Mouse (Mus musculus): ENCODE data around the gene Gm9817.
"Not testable (repeated sequence)": the region's sequence is repeated elsewhere in the genome, so short reads cannot be mapped to it uniquely, and the experiment has no call there.

The Gm9817 gene

DNA sequence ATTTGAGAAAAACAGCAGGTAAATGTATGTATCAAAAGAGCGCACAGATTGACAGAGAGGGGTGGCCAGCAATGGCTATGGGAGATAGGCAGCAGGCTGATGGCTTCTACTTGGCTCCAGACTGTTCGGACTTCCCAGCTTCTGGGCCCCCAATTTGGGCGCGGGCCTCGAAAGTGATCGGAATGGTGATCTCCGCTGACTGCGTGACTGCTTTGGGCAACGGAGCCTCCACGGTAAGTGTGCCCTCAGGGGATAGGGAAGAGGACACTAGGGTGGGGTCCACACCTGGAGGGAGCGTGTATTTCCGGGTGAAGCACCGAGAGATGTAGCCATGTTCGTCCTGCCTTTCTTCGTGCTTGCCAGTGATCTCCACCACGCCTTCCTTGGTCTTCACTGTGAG is at the start of gene Gm9817:
Gene Gm9817 (plus strand): TSS at position 301 of the 400 bp plus-strand sequence.
- DNase-seq (ENCODE audit: inconsistent age in 2 of 2, low spot score in 1 of 2) = not testable (repeated sequence)

DNA sequence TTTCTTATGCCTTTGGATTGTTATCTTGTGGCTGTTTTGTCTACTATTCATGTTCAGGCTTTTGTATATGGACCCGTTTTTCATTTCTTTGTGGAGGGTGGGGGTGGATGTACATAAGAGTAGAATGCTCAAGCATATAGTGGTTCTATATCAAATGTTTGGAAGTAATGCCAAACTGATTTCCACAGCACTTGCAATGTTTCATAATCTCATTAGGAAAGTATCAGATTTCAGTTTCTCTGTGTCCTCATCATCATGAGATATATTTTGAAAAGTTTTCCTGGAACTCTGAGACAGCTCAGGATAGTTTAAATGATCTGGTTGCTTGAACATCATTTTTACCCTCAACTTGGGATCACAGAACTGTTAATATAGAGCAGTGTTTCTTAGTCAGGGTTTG is 48.7 kb upstream of the Gm9817 start:
- no peak for DNase-seq (ENCODE audit: inconsistent age in 2 of 2, low spot score in 1 of 2)

DNA sequence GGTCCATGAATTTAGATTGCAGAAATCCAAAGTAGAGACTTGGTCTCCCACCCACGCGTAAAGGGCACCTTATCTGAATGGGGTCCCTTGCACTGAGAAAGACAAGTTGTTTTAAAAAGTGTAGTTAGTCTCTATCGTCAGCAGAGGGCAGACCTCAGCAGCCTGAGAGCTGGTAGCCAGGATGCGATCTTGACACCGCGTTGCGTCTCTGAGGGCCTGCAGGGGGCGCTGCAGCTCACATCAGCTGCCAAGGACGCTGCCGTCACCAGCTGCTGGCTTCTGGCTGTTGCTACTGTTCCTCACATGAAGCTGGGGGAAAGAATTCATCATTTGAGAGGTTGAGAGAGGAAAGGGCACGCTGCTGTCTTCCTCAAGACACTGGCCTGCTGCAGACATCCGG is 47.7 kb upstream of the Gm9817 start:
- peak; percentile 89 to 95 for DNase-seq (ENCODE audit: inconsistent age in 2 of 2, low spot score in 1 of 2)

DNA sequence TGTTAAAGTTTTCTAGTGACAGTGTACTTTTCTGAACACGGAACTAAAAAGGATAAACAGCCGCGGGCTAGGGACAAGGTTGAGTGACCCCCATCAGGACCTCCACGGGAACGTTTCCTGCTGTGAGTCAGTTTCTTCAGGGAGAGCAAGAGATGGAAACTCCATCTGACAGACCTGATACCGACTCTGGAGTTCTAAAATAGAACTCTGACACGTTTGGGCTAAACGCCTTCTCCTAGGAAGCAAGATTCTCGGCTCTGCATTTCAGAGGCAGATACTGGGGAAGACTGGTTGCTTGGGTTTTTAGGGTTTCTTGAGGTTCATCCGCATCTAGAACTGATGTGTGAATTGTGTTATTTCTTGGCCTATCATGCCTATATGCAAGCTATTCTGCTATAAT is 47.2 kb upstream of the Gm9817 start:
- DNase-seq (ENCODE audit: inconsistent age in 2 of 2, low spot score in 1 of 2) = peak in 1 of 2 experiments; percentile 9

DNA sequence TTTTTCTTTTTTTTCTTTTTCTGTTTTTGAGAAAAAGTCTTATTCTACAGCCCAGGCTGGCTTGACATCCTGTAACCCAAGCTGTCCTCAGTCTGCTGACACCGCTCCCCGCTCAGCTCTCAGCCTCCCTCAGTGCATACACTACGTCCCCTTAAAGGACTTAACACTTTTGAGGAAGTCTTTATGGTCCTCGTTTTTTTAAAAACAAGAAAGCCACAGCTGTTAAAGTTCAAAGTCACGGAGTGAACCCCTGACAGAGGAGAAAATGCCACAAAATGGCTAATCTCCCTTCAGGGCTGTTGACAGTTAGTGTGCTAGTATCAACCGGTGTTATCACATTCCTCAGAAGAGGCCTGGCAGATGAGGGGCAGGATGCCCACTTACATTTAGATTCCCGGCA is 46.7 kb upstream of the Gm9817 start:
- no peak for DNase-seq (ENCODE audit: inconsistent age in 2 of 2, low spot score in 1 of 2)

DNA sequence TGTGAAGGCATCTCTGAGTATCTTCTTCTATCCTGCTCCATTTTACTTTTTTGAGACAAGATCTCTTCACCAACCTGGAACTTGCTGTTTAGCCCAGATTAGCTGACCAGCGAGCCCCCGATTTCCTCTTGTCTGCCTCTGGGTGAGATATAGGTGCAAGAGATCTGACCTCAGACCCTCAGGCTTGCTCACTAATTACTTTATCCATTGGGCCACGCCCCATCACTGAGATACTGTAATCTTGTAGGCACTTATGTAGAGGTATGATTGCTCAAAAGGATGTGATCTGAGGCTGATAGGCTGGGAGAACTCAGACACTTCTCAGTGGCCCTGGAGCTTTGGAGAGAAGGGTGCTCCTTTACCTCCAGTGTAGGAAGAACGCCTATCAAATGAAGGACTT is 46.0 kb upstream of the Gm9817 start:
- DNase-seq (ENCODE audit: inconsistent age in 2 of 2, low spot score in 1 of 2) = no peak

DNA sequence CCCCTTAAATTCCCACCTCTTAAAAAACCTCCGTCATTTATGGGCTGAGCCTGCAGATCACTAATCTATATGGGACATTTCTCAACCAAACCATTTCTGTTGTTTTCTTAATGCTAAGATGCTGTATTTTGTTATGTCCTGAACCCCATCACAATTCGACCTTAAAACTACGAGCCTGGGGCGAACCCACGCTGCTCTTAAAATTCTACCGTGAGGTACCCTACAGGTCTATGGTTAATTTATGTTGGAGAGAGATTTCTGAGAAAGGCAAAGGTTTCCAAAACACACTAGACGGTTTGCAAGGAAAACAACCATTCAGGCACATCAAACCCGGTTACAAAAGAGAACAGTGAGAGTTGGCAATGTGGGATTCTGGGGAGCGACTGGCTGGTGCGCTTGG is 45.1 kb upstream of the Gm9817 start:
- no peak for DNase-seq (ENCODE audit: inconsistent age in 2 of 2, low spot score in 1 of 2)

DNA sequence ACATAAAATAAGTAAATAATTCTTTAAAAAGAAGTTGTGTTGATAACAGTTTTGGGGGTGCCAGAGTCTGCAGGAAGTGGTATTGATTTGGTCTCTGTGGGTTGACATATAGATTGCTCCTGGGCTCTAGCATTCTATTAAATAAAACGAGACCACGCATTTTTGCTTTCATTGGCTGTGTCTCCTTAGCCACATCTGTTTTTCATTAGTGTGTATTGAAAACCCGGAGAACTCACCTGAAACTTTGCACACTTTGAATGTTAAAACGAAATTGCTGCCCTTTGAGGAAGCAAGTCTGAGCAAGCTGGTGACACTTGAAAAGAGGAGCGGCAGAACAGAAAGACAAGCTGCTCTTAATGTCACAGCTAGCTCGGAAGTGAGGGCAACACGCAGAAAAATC is 43.7 kb upstream of the Gm9817 start:
- DNase-seq (ENCODE audit: inconsistent age in 2 of 2, low spot score in 1 of 2) = no peak

DNA sequence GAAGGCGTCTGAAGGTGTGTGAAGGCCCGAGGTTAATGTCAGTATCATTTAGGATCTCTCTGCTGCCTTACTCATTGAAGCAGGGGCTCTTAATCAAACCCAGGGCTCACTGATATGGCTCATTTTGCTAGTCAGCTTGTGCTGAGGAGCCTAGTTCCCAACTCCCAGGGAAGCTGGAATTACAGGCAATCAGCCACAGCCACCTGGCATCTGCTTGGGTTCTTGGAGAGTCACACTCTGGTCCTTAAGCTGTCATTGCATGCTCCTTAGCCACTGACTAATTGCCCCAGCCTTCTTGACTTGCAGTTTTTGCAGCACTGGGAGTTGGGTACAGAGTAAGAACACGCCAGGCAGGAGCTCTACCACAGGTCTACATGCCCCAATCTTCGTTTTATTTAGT is 42.1 kb upstream of the Gm9817 start:
- DNase-seq (ENCODE audit: inconsistent age in 2 of 2, low spot score in 1 of 2) = no peak

DNA sequence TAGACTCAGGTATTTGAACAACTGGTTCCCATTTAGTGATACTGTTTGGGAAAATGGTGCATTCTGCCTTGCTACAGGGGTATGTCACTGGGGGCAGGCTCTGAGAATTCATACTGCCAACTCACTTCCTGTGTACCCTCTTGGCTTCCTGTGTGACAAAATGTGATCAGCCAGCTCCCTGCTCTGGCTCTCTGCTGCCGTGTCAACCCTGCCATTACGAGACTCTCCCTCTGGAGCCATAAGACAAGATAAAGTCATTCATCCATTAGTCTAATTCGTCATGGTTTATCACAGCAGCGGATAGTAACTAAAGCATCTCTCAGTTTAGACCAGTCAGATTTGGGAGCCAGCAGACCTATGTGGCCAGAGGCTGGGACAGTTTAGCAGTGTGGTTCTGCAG is 38.3 kb upstream of the Gm9817 start:
- DNase-seq (ENCODE audit: inconsistent age in 2 of 2, low spot score in 1 of 2) = no peak

DNA sequence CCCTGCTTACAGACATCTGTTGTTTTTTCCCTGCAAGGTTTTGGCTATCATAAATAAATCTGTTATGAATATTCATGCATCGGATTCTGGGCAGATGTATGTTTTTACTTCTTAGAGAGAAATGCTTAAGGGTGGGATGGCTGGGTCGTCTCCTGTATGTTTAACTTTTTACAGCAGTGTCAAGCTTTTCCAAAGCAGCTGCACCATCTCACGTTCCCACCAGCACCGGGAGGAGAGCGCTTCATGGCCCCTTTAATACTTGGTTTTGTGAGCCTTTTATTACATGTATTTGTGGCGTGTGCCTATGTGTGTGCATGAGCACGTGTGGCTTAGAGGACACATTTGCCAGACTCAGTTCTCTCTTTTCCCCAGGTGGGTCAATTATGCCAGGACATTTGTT is 37.8 kb upstream of the Gm9817 start:
- DNase-seq (ENCODE audit: inconsistent age in 2 of 2, low spot score in 1 of 2) = no peak

DNA sequence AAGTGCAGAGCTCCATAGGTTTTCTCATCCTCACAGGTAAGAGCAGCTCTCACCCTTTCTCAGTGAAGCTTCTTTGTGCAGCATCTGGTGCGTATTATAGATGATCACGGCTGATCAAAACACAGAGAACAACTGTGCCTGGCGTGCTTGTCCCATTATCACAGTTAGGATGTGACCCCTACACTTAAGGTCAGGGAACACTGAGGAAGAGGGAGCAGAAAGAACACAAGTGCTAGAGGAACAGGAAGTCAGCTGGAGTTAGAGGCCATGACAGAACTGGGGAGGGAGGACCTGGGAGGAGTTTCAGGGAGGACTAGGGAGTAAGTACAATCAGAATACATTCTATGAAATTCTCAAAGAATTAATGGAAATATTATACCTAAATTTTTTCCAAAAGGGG is 35.0 kb upstream of the Gm9817 start:
- no peak for DNase-seq (ENCODE audit: inconsistent age in 2 of 2, low spot score in 1 of 2)

DNA sequence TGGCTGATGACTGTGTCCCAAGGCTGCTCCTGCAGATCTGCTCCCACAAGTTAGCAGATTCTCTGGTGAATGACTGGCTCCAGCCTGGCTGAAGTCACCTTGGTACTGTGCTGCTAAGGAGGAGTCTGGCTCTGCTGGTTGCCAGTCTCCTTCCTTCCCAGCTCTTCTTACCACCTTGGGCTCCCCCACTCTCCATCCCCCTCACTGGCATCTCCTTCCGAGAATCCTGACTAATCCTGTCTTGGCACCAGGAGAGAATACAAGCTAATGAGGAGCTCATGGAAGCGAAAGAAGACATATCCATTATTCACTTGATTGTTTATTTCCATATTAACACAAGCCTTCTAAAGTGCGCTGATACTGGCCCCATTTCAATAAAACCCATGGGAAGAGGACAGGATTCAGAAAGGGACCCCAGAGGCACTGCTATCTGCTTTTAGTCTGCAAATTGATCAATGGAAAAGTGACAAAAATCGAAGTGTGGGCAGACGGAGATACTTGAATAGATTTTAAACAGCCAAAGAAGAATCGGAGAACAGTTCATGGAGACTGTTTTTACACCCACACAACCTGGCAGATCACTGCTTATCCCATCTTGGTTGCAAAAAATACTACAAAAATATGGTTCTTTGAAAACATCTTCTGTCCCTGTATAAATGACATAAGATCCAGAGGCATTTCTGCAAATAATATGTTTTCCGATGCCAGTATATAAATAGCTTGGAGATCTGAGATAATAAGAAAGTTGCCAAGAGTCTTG is 29.1 kb upstream of the Gm9817 start:
- no peak for DNase-seq (ENCODE audit: inconsistent age in 2 of 2, low spot score in 1 of 2)

DNA sequence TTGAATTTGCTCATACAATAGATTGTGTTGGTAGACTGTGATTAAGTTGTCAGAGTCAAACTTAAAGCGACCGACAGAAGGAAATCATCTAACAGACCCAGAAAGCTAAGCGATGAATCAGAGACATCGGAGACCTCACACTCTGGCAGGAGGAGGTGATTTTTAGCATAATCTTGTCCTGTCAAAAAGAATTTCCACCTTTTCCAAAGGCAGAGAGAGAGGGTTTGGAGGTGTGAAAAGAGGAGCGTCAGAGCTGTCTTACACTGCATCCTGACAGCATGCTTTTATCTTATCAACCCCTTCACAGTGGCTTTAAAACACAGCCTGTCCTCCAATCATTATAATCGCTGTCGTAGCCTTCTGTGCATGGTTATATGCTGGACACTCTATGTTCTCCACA is 25.7 kb upstream of the Gm9817 start:
- DNase-seq (ENCODE audit: inconsistent age in 2 of 2, low spot score in 1 of 2) = no peak

DNA sequence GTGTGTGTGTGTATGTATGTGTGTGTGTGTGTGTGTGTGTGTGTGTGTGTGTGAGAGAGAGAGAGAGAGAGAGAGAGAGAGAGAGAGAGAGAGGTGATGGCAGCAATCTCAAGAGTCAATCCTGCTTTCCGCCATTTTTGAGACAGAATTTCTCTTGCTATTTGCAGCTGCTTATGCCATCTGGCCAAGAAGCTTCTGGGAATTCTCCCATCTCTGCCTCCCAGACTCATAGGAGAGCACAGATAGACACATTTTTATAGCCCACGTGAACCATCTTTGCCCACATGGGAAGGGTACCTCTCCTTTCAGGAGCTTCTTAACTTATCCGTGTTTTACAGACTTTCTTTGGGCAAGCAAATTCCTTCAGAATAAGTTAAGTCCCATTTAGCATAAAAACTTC is 24.6 kb upstream of the Gm9817 start:
- DNase-seq (ENCODE audit: inconsistent age in 2 of 2, low spot score in 1 of 2) = no peak

DNA sequence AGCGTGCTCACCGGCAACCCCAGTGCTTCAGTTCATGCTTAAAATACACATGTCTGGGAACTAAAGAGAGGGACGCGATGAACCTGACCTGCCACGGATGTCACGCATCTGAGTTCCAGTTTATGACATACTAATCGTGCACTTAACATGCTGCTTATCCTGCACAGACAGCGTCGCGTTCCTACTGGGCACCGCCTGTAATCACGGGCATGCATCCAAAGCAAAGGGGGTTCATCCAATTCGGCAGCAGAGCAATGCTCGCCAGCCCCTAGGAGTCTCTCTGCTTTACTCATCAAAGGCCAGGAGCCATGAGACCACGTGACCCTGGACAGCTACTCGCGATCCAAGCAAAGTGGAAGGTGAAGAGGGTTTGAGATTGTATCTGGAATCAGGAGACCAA is 19.3 kb upstream of the Gm9817 start:
- no peak for DNase-seq (ENCODE audit: inconsistent age in 2 of 2, low spot score in 1 of 2)

DNA sequence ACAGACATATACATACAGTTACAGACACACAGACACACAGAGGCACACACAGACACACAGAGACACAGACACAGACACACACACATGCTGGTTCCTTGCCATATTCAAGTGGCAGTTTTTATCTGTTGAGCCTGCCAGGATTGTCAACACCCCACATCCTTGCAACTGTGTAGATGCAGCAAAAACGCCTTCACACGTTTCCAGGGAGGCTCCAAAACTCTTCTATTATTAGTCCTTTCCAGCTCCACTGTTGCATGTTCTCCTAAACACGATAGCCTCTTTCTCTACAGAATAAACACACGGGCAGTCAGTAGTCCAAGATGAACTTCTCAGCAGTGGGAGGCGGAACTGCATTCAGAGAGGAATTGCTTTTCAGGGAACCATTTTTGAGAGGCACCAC is 15.3 kb upstream of the Gm9817 start:
- DNase-seq (ENCODE audit: inconsistent age in 2 of 2, low spot score in 1 of 2) = no peak

DNA sequence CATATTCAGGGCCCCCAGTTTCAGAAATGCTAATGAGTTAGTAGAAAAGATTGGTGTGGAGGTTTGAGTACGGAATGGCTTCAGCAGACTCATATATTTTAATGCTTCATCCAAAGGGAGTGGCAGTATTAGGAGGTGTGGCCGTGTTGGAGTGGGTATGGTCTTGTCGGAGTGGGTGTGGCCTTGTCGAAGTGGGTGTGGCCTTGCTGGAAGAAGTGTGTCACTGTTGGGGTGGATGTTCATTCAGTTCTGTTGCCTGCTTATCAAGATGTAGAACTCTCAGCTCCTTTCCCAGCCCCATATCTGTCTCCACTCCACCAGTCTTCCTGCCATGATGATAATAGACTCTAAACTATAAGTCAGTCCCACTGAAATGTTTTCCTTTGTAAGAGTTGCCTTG is 13.5 kb upstream of the Gm9817 start:
- no peak for DNase-seq (ENCODE audit: inconsistent age in 2 of 2, low spot score in 1 of 2)

DNA sequence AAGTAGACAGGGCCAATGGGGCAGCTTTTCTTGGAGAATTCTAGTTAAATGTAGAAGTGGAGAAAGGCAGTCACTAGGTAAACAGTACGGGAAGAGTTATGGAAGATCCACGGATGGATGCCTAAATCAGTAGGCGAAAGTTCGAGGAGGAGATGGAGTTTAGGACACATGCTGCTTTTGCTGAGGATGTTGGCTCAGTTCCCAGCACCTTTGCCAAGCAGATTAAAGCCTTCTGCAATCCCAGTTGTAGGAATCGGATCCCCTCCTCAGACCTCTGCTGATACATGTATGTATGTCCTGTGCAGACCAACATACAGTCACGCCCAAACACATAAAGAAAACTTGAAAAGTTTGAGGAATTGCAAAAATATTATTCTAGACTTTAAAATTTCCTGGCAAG is 8.1 kb upstream of the Gm9817 start:
- DNase-seq (ENCODE audit: inconsistent age in 2 of 2, low spot score in 1 of 2) = no peak

DNA sequence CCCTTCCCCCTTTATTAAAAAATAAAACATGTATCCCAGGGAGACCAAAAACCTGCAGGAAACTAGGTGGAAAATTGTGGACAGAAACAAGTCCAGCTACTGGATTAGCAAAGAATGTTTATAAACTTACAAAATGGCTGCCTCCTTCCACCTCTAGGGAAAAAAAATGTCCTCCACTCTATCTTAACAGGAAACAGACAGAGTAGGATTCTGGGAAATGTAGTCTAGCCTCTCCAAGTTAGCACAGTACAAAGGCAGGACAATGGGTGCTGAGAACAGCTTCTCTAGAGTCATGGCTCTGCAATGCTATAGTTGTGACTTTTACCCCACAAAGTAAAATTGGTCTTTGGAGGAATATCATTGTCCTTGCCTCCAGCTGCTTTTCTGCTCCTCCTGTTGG is 3.5 kb upstream of the Gm9817 start:
- no peak for DNase-seq (ENCODE audit: inconsistent age in 2 of 2, low spot score in 1 of 2)

DNA sequence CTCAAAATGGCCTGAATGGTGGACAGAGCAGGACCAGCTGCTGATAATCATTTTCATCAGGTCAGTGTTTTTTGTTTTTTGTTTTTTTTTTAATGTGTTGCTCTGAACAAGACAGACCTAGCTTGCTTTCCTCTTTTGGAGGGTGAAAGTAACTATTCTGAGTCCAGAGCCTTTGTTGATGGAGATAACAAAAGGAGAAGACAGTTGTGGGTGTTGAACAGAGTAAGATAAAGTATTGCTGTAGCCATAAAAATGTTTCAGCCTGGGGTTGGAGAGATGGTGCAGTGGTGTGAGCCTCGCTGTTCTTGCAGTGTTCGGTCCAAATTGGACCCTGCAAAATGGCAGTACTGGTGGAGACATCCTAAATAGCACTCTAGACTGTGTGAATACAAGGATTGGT is 2.8 kb upstream of the Gm9817 start:
- no peak for DNase-seq (ENCODE audit: inconsistent age in 2 of 2, low spot score in 1 of 2)

DNA sequence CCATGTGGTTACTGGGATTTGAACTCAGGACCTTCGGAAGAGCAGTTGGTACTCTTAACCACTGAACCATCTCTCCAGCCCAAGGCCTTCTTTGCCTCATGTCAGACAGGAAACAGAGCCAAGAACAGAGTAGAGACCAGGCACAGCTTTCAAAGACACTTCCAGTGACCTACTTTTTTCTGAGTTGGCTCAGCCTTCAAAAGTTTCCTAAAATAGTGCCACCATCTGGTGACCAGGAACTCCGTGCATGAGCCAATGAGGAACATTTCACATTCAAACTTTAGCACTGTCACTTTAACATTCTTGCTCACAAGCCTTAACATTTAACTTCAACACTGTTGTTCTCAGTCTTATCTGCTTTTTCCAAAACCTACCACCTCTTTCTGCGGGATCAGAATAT is 2.3 kb downstream of the Gm9817 start:
- no peak for DNase-seq (ENCODE audit: inconsistent age in 2 of 2, low spot score in 1 of 2)

DNA sequence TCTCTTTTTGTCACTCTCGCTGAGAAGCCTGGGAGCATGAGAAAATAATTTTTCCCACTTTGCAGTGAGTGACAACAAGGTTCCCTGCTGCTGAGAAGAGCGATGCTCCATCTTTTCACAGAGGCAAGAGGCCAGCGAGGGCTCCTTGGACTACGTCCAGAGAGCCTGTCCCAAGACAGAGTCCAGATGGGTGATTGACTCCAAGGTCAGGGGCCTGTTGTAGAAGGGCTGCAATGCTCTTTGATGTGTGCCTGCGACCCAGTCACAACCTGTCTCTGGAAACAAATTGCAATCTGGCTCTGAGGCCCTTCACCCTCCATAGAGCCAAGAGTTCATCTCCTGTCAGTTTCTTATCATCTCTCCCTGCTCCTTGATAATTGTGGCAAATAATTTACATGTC is 5.2 kb downstream of the Gm9817 start:
- DNase-seq (ENCODE audit: inconsistent age in 2 of 2, low spot score in 1 of 2) = peak; percentile 69 to 77
